Mouse (Mus musculus) megakaryocyte, embryonic 14.5 days (primary cell): ENCODE results near the gene Fam166a. TPM values are rescaled to one million over a fixed set of nuclear protein-coding genes. Genes with fewer than 3 reads are reported as not detected.

Experiments used
- H3K27me3 ChIP-seq: replicated peaks from 2 replicates; pipeline ENCODE3; 2012; ENCODE audit warnings: inconsistent platforms
- H3K36me3 ChIP-seq: replicated peaks from 2 replicates; pipeline ENCODE3; 2012; ENCODE audit warnings: low read length, inconsistent platforms, mixed read lengths
- H3K4me1 ChIP-seq: 2 replicates; pipeline ENCODE4 v1.6.1; 2012; ENCODE audit warnings: inconsistent platforms
- H3K4me3 ChIP-seq: replicated peaks from 2 replicates; pipeline ENCODE3; 2012; ENCODE audit warnings: moderate library complexity, mild to moderate bottlenecking, inconsistent platforms
- H3K9me3 ChIP-seq: 2 replicates; pipeline ENCODE4 v1.6.1; 2012; ENCODE audit warnings: inconsistent platforms
- FLI1 ChIP-seq: IDR thresholded peaks from 2 replicates; pipeline ENCODE4 v1.6.1; 2012; ENCODE audit warnings: low read length, inconsistent platforms, mixed read lengths
- GATA1 ChIP-seq: IDR thresholded peaks from 3 replicates; pipeline ENCODE4 v1.6.1; 2012; ENCODE audit warnings: mixed read lengths, low read length, inconsistent platforms, borderline replicate concordance
- polyA plus RNA-seq: library from polyadenylated mRNA; stranded (reverse); fragments of >175 nt; gene quantifications from 2 replicates; pipeline ENCODE4 v1.2.3, GENCODE M21; 2012; ENCODE audit warnings: low replicate concordance; ENCODE audit not compliant: insufficient read depth

The Fam166a gene
- polyA plus RNA-seq, 1 experiment = not detected

- H3K27me3 ChIP-seq = no peaks in the 10 kb centered on the region
- H3K4me3 ChIP-seq = peak overlapping the region; percentile 51
- H3K4me1 ChIP-seq = peaks cover 92% of the 10 kb centered on the region
- H3K36me3 ChIP-seq = peaks cover 58% of the 10 kb centered on the region
- no peaks in the 10 kb centered on the region for H3K9me3 ChIP-seq
- TF ChIP-seq FLI1 (no peak), GATA1 (no peak)
Observed at GRCm38 (mm10) chr2:25267241-25267640, 48.7 kb downstream of the Fam166a start.

DNA sequence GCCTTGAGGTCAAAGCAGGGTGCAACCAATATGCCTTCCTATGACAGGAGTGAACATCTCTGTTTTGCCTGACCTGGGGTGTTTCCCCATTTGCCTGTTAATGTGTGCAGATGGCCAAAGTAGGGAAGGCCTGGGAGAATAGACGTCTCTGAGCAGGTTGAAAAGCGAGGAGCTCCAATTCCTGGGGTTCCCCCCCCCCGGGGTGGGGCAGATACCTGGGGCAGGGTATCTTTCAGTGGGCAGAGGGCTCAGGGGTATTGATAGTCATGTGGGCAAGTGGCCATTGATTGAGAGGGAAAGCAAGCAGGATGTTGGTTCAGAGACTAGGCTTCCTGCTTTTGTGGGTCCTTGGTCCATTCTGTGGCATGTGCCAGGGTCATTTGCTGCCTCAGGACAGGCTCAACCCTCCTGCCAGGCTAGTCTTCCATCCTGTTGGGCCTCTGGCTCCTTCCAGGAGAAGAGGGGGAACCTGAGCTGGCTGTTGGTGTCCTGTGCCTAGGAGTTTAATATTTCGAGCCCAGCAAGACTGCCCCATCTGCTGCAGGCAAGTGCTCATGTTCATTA is 49.3 kb downstream of the Fam166a start:
- peaks cover 93% of the 10 kb centered on the region for H3K4me1 ChIP-seq

More for the DNA sequence above, 49.3 kb downstream of the Fam166a start:
- Histone ChIP-seq H3K27me3 (no peaks in the 10 kb centered on the region), H3K9me3 (no peaks in the 10 kb centered on the region), H3K4me3 (no peak overlapping the region), H3K36me3 (peaks cover 58% of the 10 kb centered on the region)
- TF ChIP-seq FLI1 = no peak
- TF ChIP-seq GATA1 = no peak

Other genes with a start within 250 kb of the Fam166a start
- 26.6 and 65.1 TPM in 2 replicates for gene Mrpl41, start 243.6 kb upstream of the Fam166a start, polyA plus RNA-seq
- gene Pnpla7, start 242.7 kb upstream of the Fam166a start, polyA plus RNA-seq = 1.5 and 7.1 TPM in 2 replicates
- 24.0 and 32.1 TPM in 2 replicates for gene Nsmf, start 164.4 kb upstream of the Fam166a start, polyA plus RNA-seq
- gene Entpd8, start 138.4 kb upstream of the Fam166a start, polyA plus RNA-seq = not detected in 2 replicates
- not detected in 2 replicates for gene Noxa1, start 123.6 kb upstream of the Fam166a start, polyA plus RNA-seq
- gene Nrarp, start 38.0 kb upstream of the Fam166a start, polyA plus RNA-seq = 7.9 and 8.1 TPM in 2 replicates
- 10.3 and 14.6 TPM in 2 replicates for gene Tor4a, start 21.9 kb upstream of the Fam166a start, polyA plus RNA-seq
- gene Nelfb, start 7.3 kb upstream of the Fam166a start, polyA plus RNA-seq = 22.9 and 24.0 TPM in 2 replicates
- 0.08 and 1.5 TPM in 2 replicates for gene Stpg3, start 4.1 kb upstream of the Fam166a start, polyA plus RNA-seq
- gene Tubb4b, start 6.0 kb downstream of the Fam166a start, polyA plus RNA-seq = 264 and 365 TPM in 2 replicates
- not detected in 2 replicates for gene Slc34a3, start 15.6 kb downstream of the Fam166a start, polyA plus RNA-seq
- gene Rnf224, start 18.0 kb downstream of the Fam166a start, polyA plus RNA-seq = not detected in 2 replicates
- 3.8 and 7.6 TPM in 2 replicates for gene Rnf208, start 23.5 kb downstream of the Fam166a start, polyA plus RNA-seq
- not detected in 2 replicates for gene Cysrt1, start 23.7 kb downstream of the Fam166a start, polyA plus RNA-seq
- gene AL732309.1, start 28.1 kb downstream of the Fam166a start, polyA plus RNA-seq = 1.1 TPM in 1 of 2 replicates, not detected in the other
- gene Tmem203, start 36.7 kb downstream of the Fam166a start, polyA plus RNA-seq = 16.3 and 20.0 TPM in 2 replicates
- gene Tprn, start 43.9 kb downstream of the Fam166a start, polyA plus RNA-seq = 11.9 and 12.9 TPM in 2 replicates
- 34.6 and 160 TPM in 2 replicates for gene Ssna1, start 53.7 kb downstream of the Fam166a start, polyA plus RNA-seq
- 3.1 and 14.8 TPM in 2 replicates for gene Anapc2, start 53.7 kb downstream of the Fam166a start, polyA plus RNA-seq
- not detected in 2 replicates for gene Tmem210, start 69.4 kb downstream of the Fam166a start, polyA plus RNA-seq
- gene Lrrc26, start 71.2 kb downstream of the Fam166a start, polyA plus RNA-seq = not detected in 2 replicates
- gene Grin1, start 100.4 kb downstream of the Fam166a start, polyA plus RNA-seq = not detected in 2 replicates
- gene Man1b1, start 113.6 kb downstream of the Fam166a start, polyA plus RNA-seq = 4.4 and 13.9 TPM in 2 replicates
- gene Dpp7, start 137.6 kb downstream of the Fam166a start, polyA plus RNA-seq = 4.3 and 4.4 TPM in 2 replicates
- 12.1 and 13.3 TPM in 2 replicates for gene Uap1l1, start 146.9 kb downstream of the Fam166a start, polyA plus RNA-seq
- 26.7 and 29.9 TPM in 2 replicates for gene Sapcd2, start 153.6 kb downstream of the Fam166a start, polyA plus RNA-seq
- gene Entpd2, start 177.1 kb downstream of the Fam166a start, polyA plus RNA-seq = 1.3 TPM in 1 of 2 replicates, not detected in the other
- gene Npdc1, start 180.6 kb downstream of the Fam166a start, polyA plus RNA-seq = 3.7 and 3.9 TPM in 2 replicates
- 4.3 TPM in 1 of 2 replicates, not detected in the other for gene Fut7, start 204.5 kb downstream of the Fam166a start, polyA plus RNA-seq
- gene Abca2, start 210.0 kb downstream of the Fam166a start, polyA plus RNA-seq = 13.1 and 24.3 TPM in 2 replicates
- gene Clic3, start 238.1 kb downstream of the Fam166a start, polyA plus RNA-seq = not detected in 2 replicates
- gene Paxx, start 242.3 kb downstream of the Fam166a start, polyA plus RNA-seq = 51.1 and 52.3 TPM in 2 replicates